Mouse (Mus musculus) limb, embryonic 14.5 days (tissue): Measurements from ENCODE around the gene Ppm1n. TPM values are rescaled to one million over a fixed set of nuclear protein-coding genes. Genes with fewer than 3 reads are reported as not detected.

Experiments
- ATAC-seq: fragments of 200-750 bp; cut with Nextera tagmentation; 2 replicates; pipeline ENCODE4 v1.8.0; 2017; ENCODE audit warnings: low read depth, moderate number of reproducible peaks, moderate TSS enrichment; ENCODE audit not compliant: low FRiP score
- DNase-seq: peaks from one replicate; pipeline ENCODE4 v3.0.0-alpha.2; 2015; ENCODE audit warnings: low spot score
- H3K27ac ChIP-seq: fragments of 300-500 bp; sonication (generic); replicated peaks from 2 replicates; pipeline ENCODE4 v1.5.1; 2014; ENCODE audit warnings: low read depth, mild to moderate bottlenecking, low read length, moderate library complexity, mixed read lengths
- H3K27me3 ChIP-seq: fragments of 300-500 bp; sonication (generic); 2 replicates; pipeline ENCODE4 v1.6.1; 2014; ENCODE audit warnings: low read length, mixed read lengths; ENCODE audit not compliant: control insufficient read depth, insufficient read depth
- H3K36me3 ChIP-seq: fragments of 300-500 bp; sonication (generic); 2 replicates; pipeline ENCODE4 v1.6.1; 2014; ENCODE audit warnings: mild to moderate bottlenecking, low read length, moderate library complexity, mixed read lengths; ENCODE audit not compliant: control insufficient read depth, insufficient read depth
- H3K4me1 ChIP-seq: fragments of 300-500 bp; sonication (generic); 2 replicates; pipeline ENCODE4 v1.6.1; 2014; ENCODE audit warnings: antibody characterized with exemption, low read length, mixed read lengths; ENCODE audit not compliant: control insufficient read depth, insufficient read depth
- H3K4me2 ChIP-seq: fragments of 300-500 bp; sonication (generic); replicated peaks from 2 replicates; pipeline ENCODE4 v1.6.1; 2014; ENCODE audit warnings: low read depth, mild to moderate bottlenecking, low read length, moderate library complexity; ENCODE audit not compliant: severe bottlenecking
- H3K4me3 ChIP-seq: fragments of 300-500 bp; sonication (generic); replicated peaks from 2 replicates; pipeline ENCODE4 v1.5.1; 2014; ENCODE audit warnings: low read length
- H3K9ac ChIP-seq: fragments of 300-500 bp; sonication (generic); 2 replicates; pipeline ENCODE4 v1.6.1; 2014; ENCODE audit warnings: mild to moderate bottlenecking, low read depth, low read length, moderate library complexity; ENCODE audit not compliant: severe bottlenecking
- H3K9me3 ChIP-seq: fragments of 300-500 bp; sonication (generic); 2 replicates; pipeline ENCODE4 v1.6.1; 2016; ENCODE audit warnings: low read length; ENCODE audit not compliant: control insufficient read depth
- POLR2A ChIP-seq: fragments of 200-500 bp; IDR thresholded peaks from 2 replicates; pipeline ENCODE4 v1.8.0; 2012; ENCODE audit warnings: inconsistent platforms, mild to moderate bottlenecking, moderate library complexity, borderline replicate concordance; ENCODE audit not compliant: insufficient read depth, insufficient read length; ENCODE audit errors: extremely low read depth
- WGBS: fragments of 180-500 bp; shearing (Covaris S2); extraction: QIAGEN DNeasy Blood & Tissue Kit; methylation state at CpG from one replicate; pipeline ENCODE4 v1.1.7; 2014; 5-methylcytosine and 5-hydroxymethylcytosine counted together
- polyA plus RNA-seq, 2 experiments: library from polyadenylated mRNA; depleted of rRNA in 1 of 2; stranded (reverse) in 1 of 2; unstranded in 1 of 2; fragments of >200 nt; fragmentation: Nextera tagmentation in 1 of 2; extraction: Ambion mirVana in 1 of 2; gene quantifications; 2 replicates each; pipeline versions ENCODE4 v1.2.1 to v1.2.3; 2012 to 2014

Ppm1n gene
- polyA plus RNA-seq, 2 experiments: not detected

- peaks cover 85% of the 10 kb centered on the region for H3K36me3 ChIP-seq
- ATAC-seq: no peak
- WGBS: 82% methylated on average over 3 of the region's 3 CpGs
- H3K4me2 ChIP-seq: no peak overlapping the region
- H3K9me3 ChIP-seq: no peaks in the 10 kb centered on the region
- no peak overlapping the region for H3K9ac ChIP-seq
- H3K4me3 ChIP-seq: no peak overlapping the region
- H3K4me1 ChIP-seq: no peaks in the 10 kb centered on the region
- no peaks in the 10 kb centered on the region for H3K27me3 ChIP-seq
- no peak for DNase-seq
- TF ChIP-seq POLR2A: no peak
- no peak overlapping the region for H3K27ac ChIP-seq
Measured at GRCm38 (mm10) chr7:19258336-19258735, 21.5 kb downstream of the Ppm1n start.

GRCm38 (mm10) chr7:19257390-19258022, 22.4 kb downstream of the Ppm1n start:
- ATAC-seq (peak; percentile 44; the same call in 1 of the 2 replicates), DNase-seq (peak; percentile 72)
- Histone ChIP-seq H3K4me1 (no peaks in the 10 kb centered on the region), H3K4me2 (no peak overlapping the region), H3K9me3 (no peaks in the 10 kb centered on the region), H3K9ac (no peak overlapping the region), H3K27me3 (no peaks in the 10 kb centered on the region), H3K36me3 (peaks cover 77% of the 10 kb centered on the region), H3K27ac (no peak overlapping the region), H3K4me3 (no peak overlapping the region)
- TF ChIP-seq POLR2A: no peak
- WGBS: 40% methylated on average over 11 of the region's 11 CpGs

- no peak for TF ChIP-seq POLR2A
- WGBS: 75% methylated on average over 7 of the region's 7 CpGs
- Histone ChIP-seq H3K4me3 (no peak overlapping the region), H3K9me3 (no peaks in the 10 kb centered on the region), H3K27ac (no peak overlapping the region), H3K27me3 (no peaks in the 10 kb centered on the region), H3K9ac (no peak overlapping the region), H3K4me2 (no peak overlapping the region), H3K36me3 (peaks cover 67% of the 10 kb centered on the region), H3K4me1 (no peaks in the 10 kb centered on the region)
- ATAC-seq: no peak
- no peak for DNase-seq
Measured at GRCm38 (mm10) chr7:19256567-19256966, 23.3 kb downstream of the Ppm1n start.

GRCm38 (mm10) chr7:19255395-19255794, 24.5 kb downstream of the Ppm1n start:
- Histone ChIP-seq H3K27me3 (no peaks in the 10 kb centered on the region), H3K4me3 (no peak overlapping the region), H3K9ac (no peak overlapping the region), H3K9me3 (no peaks in the 10 kb centered on the region), H3K4me1 (no peaks in the 10 kb centered on the region), H3K36me3 (peaks cover 58% of the 10 kb centered on the region), H3K4me2 (no peak overlapping the region), H3K27ac (no peak overlapping the region)
- ATAC-seq: no peak
- no peak for DNase-seq
- 84% methylated on average over 17 of the region's 17 CpGs for WGBS
- TF ChIP-seq POLR2A: no peak

- 61% methylated on average over 5 of the region's 5 CpGs for WGBS
- H3K4me2 ChIP-seq: no peak overlapping the region
- no peak overlapping the region for H3K27ac ChIP-seq
- H3K4me3 ChIP-seq: no peak overlapping the region
- no peak for ATAC-seq
- H3K4me1 ChIP-seq: no peaks in the 10 kb centered on the region
- H3K9ac ChIP-seq: no peak overlapping the region
- peaks cover 38% of the 10 kb centered on the region for H3K36me3 ChIP-seq
- no peaks in the 10 kb centered on the region for H3K27me3 ChIP-seq
- DNase-seq: no peak
- no peak for TF ChIP-seq POLR2A
- no peaks in the 10 kb centered on the region for H3K9me3 ChIP-seq
Measured at GRCm38 (mm10) chr7:19253437-19253836, 26.4 kb downstream of the Ppm1n start.

- Histone ChIP-seq H3K27ac (no peak overlapping the region), H3K27me3 (no peaks in the 10 kb centered on the region), H3K9me3 (no peaks in the 10 kb centered on the region), H3K4me1 (no peaks in the 10 kb centered on the region), H3K4me3 (no peak overlapping the region), H3K36me3 (peaks cover 28% of the 10 kb centered on the region), H3K4me2 (no peak overlapping the region), H3K9ac (no peak overlapping the region)
- 82% methylated on average over 4 of the region's 4 CpGs for WGBS
- DNase-seq (no peak), ATAC-seq (no peak)
- no peak for TF ChIP-seq POLR2A
Measured at GRCm38 (mm10) chr7:19252078-19252477, 27.8 kb downstream of the Ppm1n start.
